Mouse (Mus musculus): ENCODE data around the gene Oip5. TPM values are rescaled to one million over a fixed set of nuclear protein-coding genes. Genes with fewer than 3 reads are reported as not detected.
"Not testable (repeated sequence)": the region's sequence is repeated elsewhere in the genome, so short reads cannot be mapped to it uniquely, and the experiment has no call there.

The Oip5 gene
- polyA plus RNA-seq, 1 experiment from 2014 or later: 22.9 TPM

DNA sequence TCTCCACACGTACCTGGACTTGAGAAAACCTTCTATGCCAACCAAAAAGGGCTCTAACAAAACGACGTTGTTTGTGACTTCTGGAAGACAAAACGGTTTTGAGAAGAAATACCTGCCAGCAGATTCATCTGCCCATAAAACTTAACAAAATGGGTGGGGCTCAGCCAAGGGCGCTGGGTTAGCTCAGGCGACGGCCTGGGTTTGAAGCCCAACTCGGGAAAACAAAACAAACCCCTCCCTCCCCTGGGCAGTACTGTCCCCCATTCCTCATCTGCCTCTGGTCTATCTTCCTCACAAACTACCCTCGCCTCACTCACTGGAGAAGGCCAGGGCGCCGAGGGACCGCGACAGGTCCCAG lies 449 bp downstream of the Oip5 start:
- H3K4me2 ChIP-seq: peak overlapping the region; percentile 81
- peak overlapping the region; percentile 82 for H3K27ac ChIP-seq (ENCODE audit: low read depth, low read length)
- under 1% methylated on average over 13 of the region's 13 CpGs for WGBS (ENCODE audit: insufficient replicate concordance)
- H3K9me3 ChIP-seq (replicated peaks; ENCODE audit: control insufficient read depth, low read length): no peaks in the 10 kb centered on the region
- peak overlapping the region; percentile 90 for H3K9ac ChIP-seq (ENCODE audit: low read depth, low read length)
- ATAC-seq (replicated peaks; ENCODE audit: insufficient number of reproducible peaks, low FRiP score, low TSS enrichment): peak; percentile 78
- H3K36me3 ChIP-seq (ENCODE audit: control insufficient read depth, insufficient read depth, low read length): no peaks in the 10 kb centered on the region
- no peaks in the 10 kb centered on the region for H3K27me3 ChIP-seq (ENCODE audit: control insufficient read depth, insufficient read depth, low read length)
- H3K4me1 ChIP-seq (ENCODE audit: control insufficient read depth, insufficient read depth, low read length): peaks cover 15% of the 10 kb centered on the region
- H3K4me3 ChIP-seq (ENCODE audit: low read depth, low read length): peak overlapping the region; percentile 91

DNA sequence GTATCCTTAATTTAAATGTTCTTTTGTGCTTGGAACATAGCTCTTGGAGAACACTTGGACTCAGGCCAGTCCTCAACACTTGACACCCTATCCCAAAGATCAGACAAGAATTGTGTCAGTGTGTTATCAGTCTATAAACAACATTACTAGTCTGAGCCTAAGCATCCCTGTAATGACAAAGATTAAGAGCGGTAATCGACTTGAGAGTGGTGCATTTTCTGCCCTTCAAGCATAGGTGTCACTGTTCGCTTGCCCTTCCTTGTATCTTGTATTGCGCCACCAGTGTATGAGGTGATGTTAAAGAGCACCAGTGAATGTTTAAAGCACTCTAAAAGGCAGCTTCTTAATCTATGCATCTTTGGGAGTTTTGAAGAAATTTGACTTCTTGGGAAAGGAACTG lies 11.2 kb downstream of the Oip5 start:
- Histone ChIP-seq H3K9me3 (replicated peaks; ENCODE audit: control insufficient read depth, low read length) (no peaks in the 10 kb centered on the region), H3K36me3 (ENCODE audit: control insufficient read depth, insufficient read depth, low read length) (peaks cover 14% of the 10 kb centered on the region), H3K9ac (ENCODE audit: low read depth, low read length) (no peak overlapping the region), H3K27ac (ENCODE audit: low read depth, low read length) (no peak overlapping the region), H3K4me1 (ENCODE audit: control insufficient read depth, insufficient read depth, low read length) (peaks cover 15% of the 10 kb centered on the region; the same call in 1 of the 2 replicates), H3K4me2 (no peak overlapping the region), H3K4me3 (ENCODE audit: low read depth, low read length) (no peak overlapping the region), H3K27me3 (ENCODE audit: control insufficient read depth, insufficient read depth, low read length) (no peaks in the 10 kb centered on the region)
- ATAC-seq (replicated peaks; ENCODE audit: insufficient number of reproducible peaks, low FRiP score, low TSS enrichment): no peak
- WGBS (ENCODE audit: insufficient replicate concordance): 88% methylated on average over 4 of the region's 4 CpGs

DNA sequence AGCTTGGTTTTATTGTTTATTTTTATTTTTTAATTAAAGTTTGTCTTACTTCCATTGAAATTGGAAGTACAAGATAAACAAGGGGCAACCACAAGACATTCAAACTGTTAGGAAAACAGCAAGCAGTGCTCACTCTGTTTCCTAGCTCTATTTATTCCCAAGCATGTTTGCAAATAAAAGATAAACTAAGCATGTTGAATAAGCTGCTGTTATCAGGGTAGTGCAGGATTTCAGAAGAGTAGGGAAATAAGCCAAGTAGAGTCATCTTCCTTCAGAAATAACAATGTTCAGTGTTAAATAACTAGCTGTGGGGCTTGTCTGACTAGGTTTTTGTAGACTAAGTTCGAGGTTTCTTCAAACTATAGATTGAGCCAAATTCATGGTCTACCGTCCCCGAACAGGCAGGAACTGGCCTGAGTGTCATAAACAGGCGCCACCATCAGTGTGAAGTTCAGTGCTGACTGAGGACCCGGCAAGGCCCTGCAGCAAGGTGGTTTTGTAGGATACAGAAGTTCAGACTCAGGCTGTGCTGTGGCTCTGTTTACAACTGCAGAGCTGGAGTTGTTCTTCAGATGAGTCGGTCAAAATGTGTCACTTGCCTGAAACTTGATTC lies 12.8 kb downstream of the Oip5 start:
- peaks cover 15% of the 10 kb centered on the region for H3K4me1 ChIP-seq (ENCODE audit: control insufficient read depth, insufficient read depth, low read length)
- H3K27me3 ChIP-seq (ENCODE audit: control insufficient read depth, insufficient read depth, low read length): no peaks in the 10 kb centered on the region
- H3K9ac ChIP-seq (ENCODE audit: low read depth, low read length): no peak overlapping the region
- no peak overlapping the region for H3K27ac ChIP-seq (ENCODE audit: low read depth, low read length)
- no peak for ATAC-seq (replicated peaks; ENCODE audit: insufficient number of reproducible peaks, low FRiP score, low TSS enrichment)
- H3K9me3 ChIP-seq (replicated peaks; ENCODE audit: control insufficient read depth, low read length): no peaks in the 10 kb centered on the region
- 85% methylated on average over 6 of the region's 6 CpGs for WGBS (ENCODE audit: insufficient replicate concordance)
- peaks cover 14% of the 10 kb centered on the region for H3K36me3 ChIP-seq (ENCODE audit: control insufficient read depth, insufficient read depth, low read length)
- H3K4me3 ChIP-seq (ENCODE audit: low read depth, low read length): no peak overlapping the region
- H3K4me2 ChIP-seq: no peak overlapping the region

DNA sequence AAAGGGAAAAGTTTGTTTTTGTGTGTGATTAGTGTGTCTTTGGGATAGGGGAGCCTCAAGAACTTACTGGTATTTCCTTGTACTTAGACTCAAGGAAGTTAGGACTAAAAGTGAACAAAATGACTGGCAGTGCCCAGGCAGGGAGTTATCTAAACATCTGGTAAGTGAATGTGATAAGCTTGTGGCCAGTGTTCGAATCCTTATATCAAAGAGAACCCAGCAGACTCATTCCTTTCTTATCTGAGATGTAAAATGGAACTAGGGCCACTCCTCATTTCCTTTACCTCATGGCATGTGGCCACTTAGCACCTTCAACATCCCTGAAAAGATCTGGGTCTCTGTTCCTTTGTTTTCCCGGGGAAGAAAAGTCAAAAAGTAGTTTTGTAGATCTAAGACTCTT lies 14.4 kb downstream of the Oip5 start:
- H3K27ac ChIP-seq (ENCODE audit: low read depth, low read length): no peak overlapping the region

DNA sequence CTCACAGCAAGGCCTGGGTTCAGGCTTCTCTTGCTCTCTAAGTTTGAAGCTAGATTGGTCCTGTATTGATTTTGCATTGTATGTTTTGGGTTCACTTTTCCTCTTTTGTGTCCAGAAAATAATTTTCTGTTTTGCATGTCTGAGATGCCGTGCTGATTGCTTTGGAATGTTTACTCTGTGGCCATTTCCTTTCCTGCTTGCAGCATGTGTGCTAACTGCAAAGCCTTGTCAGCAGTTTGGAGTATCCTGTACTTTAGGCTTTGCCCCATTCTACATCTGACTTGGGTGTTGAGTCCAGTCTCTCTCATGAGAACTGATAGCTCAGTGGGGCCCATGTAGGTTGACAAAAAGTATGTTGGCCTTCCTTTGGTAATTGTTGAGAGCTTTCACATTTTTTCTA lies 15.8 kb downstream of the Oip5 start:
- H3K4me2 ChIP-seq: no peak overlapping the region
- H3K4me3 ChIP-seq (ENCODE audit: low read depth, low read length): no peak overlapping the region
- no peak overlapping the region for H3K9ac ChIP-seq (ENCODE audit: low read depth, low read length)
- ATAC-seq (replicated peaks; ENCODE audit: insufficient number of reproducible peaks, low FRiP score, low TSS enrichment): no peak
- 41% methylated on average over 1 of the region's 1 CpGs for WGBS (ENCODE audit: insufficient replicate concordance)
- H3K9me3 ChIP-seq (replicated peaks; ENCODE audit: control insufficient read depth, low read length): no peaks in the 10 kb centered on the region
- peaks cover 10% of the 10 kb centered on the region for H3K36me3 ChIP-seq (ENCODE audit: control insufficient read depth, insufficient read depth, low read length)
- 0 out of 2 replicates have a peak overlapping the region, but pooled peaks have one; percentile 15 for H3K27ac ChIP-seq (ENCODE audit: low read depth, low read length)
- no peaks in the 10 kb centered on the region for H3K27me3 ChIP-seq (ENCODE audit: control insufficient read depth, insufficient read depth, low read length)
- peaks cover 15% of the 10 kb centered on the region for H3K4me1 ChIP-seq (ENCODE audit: control insufficient read depth, insufficient read depth, low read length)

More for the DNA sequence above, 14.4 kb downstream of the Oip5 start:
- no peaks in the 10 kb centered on the region for H3K9me3 ChIP-seq (replicated peaks; ENCODE audit: control insufficient read depth, low read length)
- peaks cover 15% of the 10 kb centered on the region for H3K4me1 ChIP-seq (ENCODE audit: control insufficient read depth, insufficient read depth, low read length)
- H3K27me3 ChIP-seq (ENCODE audit: control insufficient read depth, insufficient read depth, low read length): no peaks in the 10 kb centered on the region
- ATAC-seq (replicated peaks; ENCODE audit: insufficient number of reproducible peaks, low FRiP score, low TSS enrichment): no peak
- no peak overlapping the region for H3K9ac ChIP-seq (ENCODE audit: low read depth, low read length)
- H3K4me3 ChIP-seq (ENCODE audit: low read depth, low read length): no peak overlapping the region
- WGBS (ENCODE audit: insufficient replicate concordance): 21% methylated on average over 2 of the region's 2 CpGs
- H3K36me3 ChIP-seq (ENCODE audit: control insufficient read depth, insufficient read depth, low read length): peaks cover 14% of the 10 kb centered on the region
- no peak overlapping the region for H3K4me2 ChIP-seq

DNA sequence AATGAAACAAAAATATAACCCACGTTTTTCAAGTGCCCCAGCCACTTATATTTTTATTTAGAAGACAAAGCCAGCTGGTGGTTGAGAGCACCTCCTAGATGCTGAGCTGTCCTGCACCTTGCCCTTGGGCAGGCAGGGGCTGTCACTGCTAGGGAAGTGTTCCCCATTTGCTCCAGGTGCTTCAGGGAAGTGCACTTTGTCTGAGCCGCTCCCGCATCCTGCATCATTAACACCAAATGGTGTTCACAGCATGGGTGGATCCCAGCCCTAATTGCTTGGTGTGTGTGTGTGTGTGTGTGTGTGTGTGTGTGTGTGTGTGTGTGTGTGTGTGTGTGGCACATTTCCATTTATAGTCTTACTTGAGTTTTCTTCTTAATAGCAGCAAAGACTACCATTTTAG lies 16.7 kb downstream of the Oip5 start:
- H3K27me3 ChIP-seq (ENCODE audit: control insufficient read depth, insufficient read depth, low read length); H3K4me2 ChIP-seq; H3K27ac ChIP-seq (ENCODE audit: low read depth, low read length); H3K9ac ChIP-seq (ENCODE audit: low read depth, low read length); H3K4me3 ChIP-seq (ENCODE audit: low read depth, low read length); H3K9me3 ChIP-seq (replicated peaks; ENCODE audit: control insufficient read depth, low read length); ATAC-seq (replicated peaks; ENCODE audit: insufficient number of reproducible peaks, low FRiP score, low TSS enrichment): not testable (repeated sequence)
- Histone ChIP-seq H3K4me1 (ENCODE audit: control insufficient read depth, insufficient read depth, low read length) (peaks cover 15% of the 10 kb centered on the region), H3K36me3 (ENCODE audit: control insufficient read depth, insufficient read depth, low read length) (peaks cover 14% of the 10 kb centered on the region)
- WGBS (ENCODE audit: insufficient replicate concordance): 42% methylated on average over 3 of the region's 3 CpGs

DNA sequence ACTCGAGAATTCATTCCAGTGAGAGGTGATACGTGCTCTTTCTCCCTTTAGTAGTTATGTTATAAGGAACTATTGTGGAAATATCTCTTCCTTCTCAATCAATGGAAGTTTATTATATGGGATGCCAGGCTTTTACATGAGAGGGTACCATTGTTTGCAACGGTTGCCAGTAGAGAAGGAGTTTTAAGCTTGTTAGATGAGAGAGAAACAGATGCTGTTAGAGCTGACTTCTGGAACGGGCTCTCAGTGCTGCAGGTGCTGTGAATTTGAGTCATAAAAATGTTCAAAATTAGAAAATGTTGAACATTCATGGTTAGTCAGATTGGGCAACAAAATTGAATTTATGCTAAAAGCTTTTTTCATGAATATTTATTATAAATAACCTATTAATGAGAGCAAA lies 17.2 kb downstream of the Oip5 start:
- H3K27ac ChIP-seq (ENCODE audit: low read depth, low read length): no peak overlapping the region
- H3K4me2 ChIP-seq: no peak overlapping the region
- no peak overlapping the region for H3K4me3 ChIP-seq (ENCODE audit: low read depth, low read length)
- 89% methylated on average over 4 of the region's 4 CpGs for WGBS (ENCODE audit: insufficient replicate concordance)
- H3K4me1 ChIP-seq (ENCODE audit: control insufficient read depth, insufficient read depth, low read length): peaks cover 18% of the 10 kb centered on the region
- ATAC-seq (replicated peaks; ENCODE audit: insufficient number of reproducible peaks, low FRiP score, low TSS enrichment): no peak
- no peak overlapping the region for H3K9ac ChIP-seq (ENCODE audit: low read depth, low read length)
- peaks cover 15% of the 10 kb centered on the region for H3K36me3 ChIP-seq (ENCODE audit: control insufficient read depth, insufficient read depth, low read length)
- H3K9me3 ChIP-seq (replicated peaks; ENCODE audit: control insufficient read depth, low read length): no peaks in the 10 kb centered on the region
- no peaks in the 10 kb centered on the region for H3K27me3 ChIP-seq (ENCODE audit: control insufficient read depth, insufficient read depth, low read length)

DNA sequence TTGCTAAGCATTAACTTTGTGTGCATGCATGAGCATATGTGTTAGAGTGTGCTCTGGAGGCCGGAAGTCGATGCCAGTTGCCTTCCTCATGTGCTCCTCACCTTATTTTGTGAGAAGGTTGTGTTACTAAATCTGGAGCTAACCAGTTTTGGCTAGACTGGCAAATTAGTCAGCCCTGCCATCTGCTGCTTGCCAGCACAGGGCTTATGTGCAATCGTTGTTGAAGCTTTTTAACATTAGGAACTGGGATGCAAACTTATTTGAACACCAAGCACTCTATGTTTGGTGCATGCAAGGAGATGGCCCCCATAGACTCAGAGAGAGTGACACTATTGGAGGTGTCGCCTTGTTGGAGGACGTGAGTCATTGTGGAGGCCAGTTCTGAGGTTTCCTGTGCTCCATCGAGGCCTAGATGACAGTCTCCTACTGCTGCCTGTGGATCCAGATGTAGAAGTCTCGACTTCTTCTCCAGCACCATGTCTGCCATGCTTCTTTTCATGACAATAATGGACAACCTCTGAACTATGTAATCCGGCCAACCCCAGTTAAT lies 21.4 kb downstream of the Oip5 start:
- Histone ChIP-seq H3K36me3 (ENCODE audit: control insufficient read depth, insufficient read depth, low read length) (peaks cover 15% of the 10 kb centered on the region), H3K9me3 (replicated peaks; ENCODE audit: control insufficient read depth, low read length) (no peaks in the 10 kb centered on the region), H3K27me3 (ENCODE audit: control insufficient read depth, insufficient read depth, low read length) (no peaks in the 10 kb centered on the region), H3K4me1 (ENCODE audit: control insufficient read depth, insufficient read depth, low read length) (peaks cover 8% of the 10 kb centered on the region), H3K4me3 (ENCODE audit: low read depth, low read length) (no peak overlapping the region), H3K9ac (ENCODE audit: low read depth, low read length) (no peak overlapping the region), H3K27ac (ENCODE audit: low read depth, low read length) (no peak overlapping the region), H3K4me2 (no peak overlapping the region)
- no peak for ATAC-seq (replicated peaks; ENCODE audit: insufficient number of reproducible peaks, low FRiP score, low TSS enrichment)
- WGBS (ENCODE audit: insufficient replicate concordance): 87% methylated on average over 8 of the region's 8 CpGs

DNA sequence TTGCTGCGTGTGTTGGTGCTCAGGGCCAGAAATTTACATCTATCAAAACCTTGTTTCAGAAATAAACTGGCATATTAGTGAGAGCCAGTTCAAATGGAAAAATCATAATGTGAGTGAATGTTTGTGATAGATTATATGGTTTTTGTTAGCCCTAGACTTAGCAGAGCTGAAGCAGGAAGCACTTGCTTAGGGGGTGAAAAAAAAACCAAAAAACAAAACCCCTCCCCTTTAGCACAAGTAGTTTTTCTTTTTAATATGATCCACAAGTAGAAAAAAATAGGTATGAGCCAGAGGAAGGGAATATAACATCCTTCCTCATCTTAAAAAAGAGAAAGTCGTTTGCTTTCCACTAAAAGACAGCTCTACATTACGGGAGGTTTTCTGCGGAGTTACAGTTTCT lies 23.0 kb downstream of the Oip5 start:
- no peak for ATAC-seq (replicated peaks; ENCODE audit: insufficient number of reproducible peaks, low FRiP score, low TSS enrichment)
- no peaks in the 10 kb centered on the region for H3K9me3 ChIP-seq (replicated peaks; ENCODE audit: control insufficient read depth, low read length)
- H3K27ac ChIP-seq (ENCODE audit: low read depth, low read length): no peak overlapping the region
- H3K4me2 ChIP-seq: peak overlapping the region; percentile 66
- H3K36me3 ChIP-seq (ENCODE audit: control insufficient read depth, insufficient read depth, low read length): peaks cover 18% of the 10 kb centered on the region
- peak overlapping the region; percentile 91 for H3K4me3 ChIP-seq (ENCODE audit: low read depth, low read length)
- WGBS (ENCODE audit: insufficient replicate concordance): 34% methylated on average over 4 of the region's 4 CpGs
- H3K9ac ChIP-seq (ENCODE audit: low read depth, low read length): peak overlapping the region; percentile 98
- peaks cover 8% of the 10 kb centered on the region for H3K4me1 ChIP-seq (ENCODE audit: control insufficient read depth, insufficient read depth, low read length)
- no peaks in the 10 kb centered on the region for H3K27me3 ChIP-seq (ENCODE audit: control insufficient read depth, insufficient read depth, low read length)

All from heart, embryonic 11.5 days (tissue).